Mouse (Mus musculus): ENCODE data around the gene Krtap26-1. TPM values are rescaled to one million over a fixed set of nuclear protein-coding genes. Genes with fewer than 3 reads are reported as not detected.

Gene Krtap26-1
- total and polyA plus RNA-seq, 2 experiments: not detected

GRCm38 (mm10) chr16:88627566-88627965 is 20.0 kb downstream of the Krtap26-1 start, which contains the start of gene 2310079G19Rik:
2310079G19Rik (minus strand) TSS chr16:88627666.
- H3K4me1 ChIP-seq (ENCODE audit: control insufficient read depth, insufficient read depth, low read length): peaks cover 4% of the 10 kb centered on the region; the same call in 1 of the 2 replicates
- H3K4me3 ChIP-seq (ENCODE audit: insufficient read depth, low read depth, low read length): no peak within 1 kb of the TSS
- TF ChIP-seq CTCF (IDR thresholded peaks at IDR 0.05; ENCODE audit: low read depth, low read length) (no peak), POLR2A (IDR thresholded peaks at IDR 0.05; ENCODE audit: extremely low read depth, insufficient read depth, low read length) (no peak)
- DNase-seq (ENCODE audit: extremely low read depth, low read depth, low spot score): no peak
- no peak within 1 kb of the TSS for H3K27ac ChIP-seq (replicated peaks; ENCODE audit: insufficient read depth, low read depth, low read length)
- H3K36me3 ChIP-seq (ENCODE audit: control insufficient read depth, insufficient read depth, low read length): no peaks in the 10 kb centered on the region
- no peaks in the 10 kb centered on the region for H3K79me2 ChIP-seq (ENCODE audit: control insufficient read depth, insufficient read depth, low read length)
- H3K27me3 ChIP-seq (ENCODE audit: control insufficient read depth, insufficient read depth, low read length): no peaks in the 10 kb centered on the region
- H3K9ac ChIP-seq (ENCODE audit: low read depth, low read length): no peak within 1 kb of the TSS
- 94% methylated on average over 4 of the region's 4 CpGs for WGBS

GRCm38 (mm10) chr16:88612712-88613111 is 34.9 kb downstream of the Krtap26-1 start:
- no peak overlapping the region for H3K9ac ChIP-seq (ENCODE audit: low read depth, low read length)
- TF ChIP-seq POLR2A (IDR thresholded peaks at IDR 0.05; ENCODE audit: extremely low read depth, insufficient read depth, low read length) (no peak), CTCF (IDR thresholded peaks at IDR 0.05; ENCODE audit: low read depth, low read length) (no peak)
- 80% methylated on average over 4 of the region's 4 CpGs for WGBS
- H3K4me1 ChIP-seq (ENCODE audit: control insufficient read depth, insufficient read depth, low read length): no peaks in the 10 kb centered on the region
- H3K27ac ChIP-seq (replicated peaks; ENCODE audit: insufficient read depth, low read depth, low read length): no peak overlapping the region
- no peaks in the 10 kb centered on the region for H3K79me2 ChIP-seq (ENCODE audit: control insufficient read depth, insufficient read depth, low read length)
- DNase-seq (ENCODE audit: extremely low read depth, low read depth, low spot score): no peak
- no peak overlapping the region for H3K4me3 ChIP-seq (ENCODE audit: insufficient read depth, low read depth, low read length)
- H3K36me3 ChIP-seq (ENCODE audit: control insufficient read depth, insufficient read depth, low read length): no peaks in the 10 kb centered on the region
- no peaks in the 10 kb centered on the region for H3K27me3 ChIP-seq (ENCODE audit: control insufficient read depth, insufficient read depth, low read length)

DNA sequence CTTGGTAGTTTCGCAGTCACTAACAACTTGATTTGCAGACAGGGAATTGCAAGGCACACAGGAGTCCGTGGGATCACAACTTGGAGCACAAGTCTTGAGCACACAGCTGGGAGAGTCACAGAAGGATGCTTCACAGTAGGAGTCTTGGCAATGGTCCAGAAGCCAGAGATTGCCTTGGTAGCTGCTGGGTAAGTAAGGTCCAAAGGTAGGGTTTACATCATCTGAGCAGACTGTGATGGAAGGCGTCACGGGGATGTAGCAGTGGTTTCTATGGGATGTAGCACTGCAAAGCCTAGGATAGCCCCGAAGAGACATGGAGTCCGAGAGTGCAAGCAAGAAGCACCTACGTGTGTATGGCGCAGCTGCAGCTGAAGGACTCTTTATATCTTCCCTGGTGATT is 35.7 kb downstream of the Krtap26-1 start, which contains the start of gene Krtap24-1:
Krtap24-1 (minus strand) TSS at position 358 of the 400 bp plus-strand sequence.
- Histone ChIP-seq H3K4me1 (ENCODE audit: control insufficient read depth, insufficient read depth, low read length) (no peaks in the 10 kb centered on the region), H3K27ac (replicated peaks; ENCODE audit: insufficient read depth, low read depth, low read length) (no peak within 1 kb of the TSS), H3K9ac (ENCODE audit: low read depth, low read length) (no peak within 1 kb of the TSS), H3K79me2 (ENCODE audit: control insufficient read depth, insufficient read depth, low read length) (no peaks in the 10 kb centered on the region), H3K4me3 (ENCODE audit: insufficient read depth, low read depth, low read length) (no peak within 1 kb of the TSS), H3K36me3 (ENCODE audit: control insufficient read depth, insufficient read depth, low read length) (no peaks in the 10 kb centered on the region), H3K27me3 (ENCODE audit: control insufficient read depth, insufficient read depth, low read length) (no peaks in the 10 kb centered on the region)
- WGBS: 85% methylated on average over 8 of the region's 8 CpGs
- TF ChIP-seq POLR2A (IDR thresholded peaks at IDR 0.05; ENCODE audit: extremely low read depth, insufficient read depth, low read length) (no peak), CTCF (IDR thresholded peaks at IDR 0.05; ENCODE audit: low read depth, low read length) (no peak)
- DNase-seq (ENCODE audit: extremely low read depth, low read depth, low spot score): no peak

- Histone ChIP-seq H3K27ac (replicated peaks; ENCODE audit: insufficient read depth, low read depth, low read length) (no peak overlapping the region), H3K4me1 (ENCODE audit: control insufficient read depth, insufficient read depth, low read length) (no peaks in the 10 kb centered on the region), H3K36me3 (ENCODE audit: control insufficient read depth, insufficient read depth, low read length) (no peaks in the 10 kb centered on the region), H3K9ac (ENCODE audit: low read depth, low read length) (no peak overlapping the region), H3K4me3 (ENCODE audit: insufficient read depth, low read depth, low read length) (no peak overlapping the region), H3K79me2 (ENCODE audit: control insufficient read depth, insufficient read depth, low read length) (no peaks in the 10 kb centered on the region), H3K27me3 (ENCODE audit: control insufficient read depth, insufficient read depth, low read length) (no peaks in the 10 kb centered on the region)
- no peak for TF ChIP-seq POLR2A (IDR thresholded peaks at IDR 0.05; ENCODE audit: extremely low read depth, insufficient read depth, low read length)
- TF ChIP-seq CTCF (IDR thresholded peaks at IDR 0.05; ENCODE audit: low read depth, low read length): no peak
- no peak for DNase-seq (ENCODE audit: extremely low read depth, low read depth, low spot score)
- 90% methylated on average over 6 of the region's 6 CpGs for WGBS
These were observed 43.0 kb downstream of the Krtap26-1 start for GRCm38 (mm10) chr16:88604570-88604969.

DNA sequence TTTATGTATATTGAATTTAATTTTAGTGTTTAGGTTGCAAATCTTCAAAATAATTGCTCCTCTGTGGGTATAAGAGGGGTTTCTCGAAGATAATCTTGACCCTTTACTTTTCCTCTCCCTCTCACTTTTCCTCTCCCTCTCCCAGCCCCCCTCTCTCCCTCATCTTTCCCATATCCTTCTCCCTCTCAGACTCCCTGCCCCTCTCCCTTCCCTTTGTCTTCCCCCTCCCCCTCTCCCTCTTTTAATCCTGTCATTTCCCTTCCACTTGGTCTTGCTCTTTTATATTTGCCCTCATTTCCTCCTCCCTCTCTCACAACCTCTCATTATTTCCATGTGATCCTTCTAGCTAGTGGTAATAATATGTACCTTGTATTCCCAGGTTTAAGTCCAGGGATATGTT is 45.1 kb downstream of the Krtap26-1 start:
- WGBS: 34% methylated on average over 1 of the region's 1 CpGs

DNA sequence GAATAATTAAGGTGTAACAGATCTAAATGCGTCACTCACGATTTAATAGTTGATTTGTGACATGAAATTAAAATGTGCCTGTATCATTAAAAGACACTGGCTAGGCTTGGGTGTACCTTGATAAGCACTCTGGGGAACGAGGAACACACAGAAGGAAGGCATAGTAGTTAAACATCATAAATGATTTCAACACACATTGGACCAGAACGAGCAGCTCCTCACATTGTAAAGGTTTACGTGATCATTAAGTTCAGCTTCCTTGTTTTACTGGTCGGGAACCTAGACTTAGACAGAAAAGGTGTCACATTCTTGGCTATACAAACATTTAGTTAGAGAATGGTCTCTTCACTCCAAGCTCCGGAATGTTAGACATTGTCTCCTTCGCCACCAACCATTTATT is 47.3 kb downstream of the Krtap26-1 start:
- H3K4me3 ChIP-seq (ENCODE audit: insufficient read depth, low read depth, low read length): no peak overlapping the region
- H3K27ac ChIP-seq (replicated peaks; ENCODE audit: insufficient read depth, low read depth, low read length): no peak overlapping the region
- TF ChIP-seq CTCF (IDR thresholded peaks at IDR 0.05; ENCODE audit: low read depth, low read length): no peak
- TF ChIP-seq POLR2A (IDR thresholded peaks at IDR 0.05; ENCODE audit: extremely low read depth, insufficient read depth, low read length): no peak
- no peaks in the 10 kb centered on the region for H3K36me3 ChIP-seq (ENCODE audit: control insufficient read depth, insufficient read depth, low read length)
- no peak overlapping the region for H3K9ac ChIP-seq (ENCODE audit: low read depth, low read length)
- no peaks in the 10 kb centered on the region for H3K79me2 ChIP-seq (ENCODE audit: control insufficient read depth, insufficient read depth, low read length)
- H3K27me3 ChIP-seq (ENCODE audit: control insufficient read depth, insufficient read depth, low read length): no peaks in the 10 kb centered on the region
- WGBS: 57% methylated on average over 8 of the region's 8 CpGs
- H3K4me1 ChIP-seq (ENCODE audit: control insufficient read depth, insufficient read depth, low read length): no peaks in the 10 kb centered on the region
- DNase-seq (ENCODE audit: extremely low read depth, low read depth, low spot score): no peak

More for the DNA sequence above, 45.1 kb downstream of the Krtap26-1 start:
- no peak overlapping the region for H3K4me3 ChIP-seq (ENCODE audit: insufficient read depth, low read depth, low read length)
- no peak for DNase-seq (ENCODE audit: extremely low read depth, low read depth, low spot score)
- no peaks in the 10 kb centered on the region for H3K36me3 ChIP-seq (ENCODE audit: control insufficient read depth, insufficient read depth, low read length)
- no peaks in the 10 kb centered on the region for H3K4me1 ChIP-seq (ENCODE audit: control insufficient read depth, insufficient read depth, low read length)
- no peak for TF ChIP-seq POLR2A (IDR thresholded peaks at IDR 0.05; ENCODE audit: extremely low read depth, insufficient read depth, low read length)
- no peak for TF ChIP-seq CTCF (IDR thresholded peaks at IDR 0.05; ENCODE audit: low read depth, low read length)
- no peak overlapping the region for H3K27ac ChIP-seq (replicated peaks; ENCODE audit: insufficient read depth, low read depth, low read length)
- H3K9ac ChIP-seq (ENCODE audit: low read depth, low read length): no peak overlapping the region
- H3K79me2 ChIP-seq (ENCODE audit: control insufficient read depth, insufficient read depth, low read length): no peaks in the 10 kb centered on the region
- no peaks in the 10 kb centered on the region for H3K27me3 ChIP-seq (ENCODE audit: control insufficient read depth, insufficient read depth, low read length)
